Mouse (Mus musculus) heart, embryonic 12.5 days (tissue): ENCODE measurements around the gene Nme3. TPM values are rescaled to one million over a fixed set of nuclear protein-coding genes. Genes with fewer than 3 reads are reported as not detected.

Source experiments
- ATAC-seq: fragments of 200-750 bp; cut with Nextera tagmentation; 2 replicates; pipeline ENCODE4 v1.8.0; 2017; ENCODE audit warnings: moderate TSS enrichment, moderate library complexity; ENCODE audit not compliant: insufficient number of reproducible peaks, low FRiP score
- H3K27ac ChIP-seq: fragments of 300-500 bp; sonication (generic); 2 replicates; pipeline ENCODE4 v1.5.1; 2016; ENCODE audit warnings: mild to moderate bottlenecking, moderate library complexity; ENCODE audit not compliant: poor library complexity, severe bottlenecking
- H3K27me3 ChIP-seq: fragments of 300-500 bp; sonication (generic); replicated peaks from 2 replicates; pipeline ENCODE4 v1.6.1; 2016; ENCODE audit warnings: mild to moderate bottlenecking, moderate library complexity
- H3K36me3 ChIP-seq: fragments of 300-500 bp; sonication (generic); 2 replicates; pipeline ENCODE4 v1.6.1; 2016; ENCODE audit warnings: mild to moderate bottlenecking, moderate library complexity
- H3K4me1 ChIP-seq: fragments of 300-500 bp; sonication (generic); replicated peaks from 2 replicates; pipeline ENCODE4 v1.6.1; 2016; ENCODE audit warnings: mild to moderate bottlenecking
- H3K4me2 ChIP-seq: fragments of 300-500 bp; sonication (generic); 2 replicates; pipeline ENCODE4 v1.6.1; 2016; ENCODE audit warnings: mild to moderate bottlenecking, moderate library complexity
- H3K4me3 ChIP-seq: fragments of 300-500 bp; sonication (generic); 2 replicates; pipeline ENCODE4 v1.5.1; 2016; ENCODE audit warnings: mild to moderate bottlenecking
- H3K9ac ChIP-seq: fragments of 300-500 bp; sonication (generic); 2 replicates; pipeline ENCODE4 v1.6.1; 2016; ENCODE audit warnings: mild to moderate bottlenecking, moderate library complexity
- H3K9me3 ChIP-seq: fragments of 300-500 bp; sonication (generic); replicated peaks from 2 replicates; pipeline ENCODE4 v1.6.1; 2016; ENCODE audit warnings: mild to moderate bottlenecking, moderate library complexity
- WGBS: fragments of 180-500 bp; shearing (Covaris S2); methylation state at CpG from one replicate; pipeline ENCODE4 v1.1.7; 2016; 5-methylcytosine and 5-hydroxymethylcytosine counted together
- polyA plus RNA-seq: library from polyadenylated mRNA; unstranded; fragments of >200 nt; fragmentation: Nextera tagmentation; extraction: Ambion mirVana; gene quantifications from 2 replicates; pipeline ENCODE4 v1.2.1, GENCODE M21; 2016

The Nme3 gene
- polyA plus RNA-seq, 1 experiment from 2014 or later, result 34.5 TPM

DNA sequence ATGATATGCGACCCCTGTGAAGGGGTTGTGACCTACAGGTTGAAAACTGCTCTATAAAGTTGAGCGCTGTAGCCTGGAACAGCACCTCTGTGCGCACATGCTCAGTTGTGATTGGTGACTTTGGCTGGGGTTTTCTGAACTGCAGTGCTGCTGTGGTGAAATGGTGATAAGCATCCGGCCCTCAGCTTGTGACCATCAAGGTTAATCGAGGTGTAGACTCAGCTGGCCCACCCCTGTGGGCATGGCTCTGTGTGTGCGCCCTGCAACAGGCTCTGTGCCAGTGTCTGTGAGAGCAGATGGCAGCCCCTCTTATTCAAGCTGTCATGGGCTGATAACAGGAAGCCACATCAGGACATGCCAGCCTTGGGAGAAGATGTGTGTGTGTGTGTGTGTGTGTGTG, 37.3 kb upstream of the Nme3 start:
- H3K4me3 ChIP-seq, result no peak overlapping the region
- H3K36me3 ChIP-seq, result peaks cover 62% of the 10 kb centered on the region
- no peak overlapping the region for H3K4me2 ChIP-seq
- no peaks in the 10 kb centered on the region for H3K4me1 ChIP-seq
- H3K27ac ChIP-seq, result no peak overlapping the region
- ATAC-seq, result no peak
- no peaks in the 10 kb centered on the region for H3K9me3 ChIP-seq
- no peaks in the 10 kb centered on the region for H3K27me3 ChIP-seq
- 82% methylated on average over 6 of the region's 6 CpGs for WGBS
- no peak overlapping the region for H3K9ac ChIP-seq

DNA sequence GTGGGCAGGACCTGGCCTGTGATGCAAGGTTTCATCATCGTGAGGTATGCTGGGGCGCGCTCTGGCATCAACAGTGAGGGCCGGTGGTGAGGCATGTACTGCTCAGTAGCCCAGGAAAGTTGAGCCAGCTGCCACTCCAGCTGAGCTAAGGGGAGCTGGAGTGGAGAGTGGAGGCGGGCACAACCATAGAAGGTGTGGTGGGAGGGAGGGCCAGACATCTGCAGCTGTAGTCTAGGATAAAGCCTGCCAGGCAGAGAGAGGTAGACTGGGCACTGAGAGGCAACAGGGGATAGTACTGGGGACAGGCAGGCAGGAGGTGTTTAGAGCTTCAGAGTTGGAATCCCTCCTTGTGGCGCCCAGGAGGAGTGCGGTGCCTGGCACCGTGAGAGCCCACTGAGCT, 36.2 kb upstream of the Nme3 start:
- no peaks in the 10 kb centered on the region for H3K4me1 ChIP-seq
- H3K9ac ChIP-seq, result no peak overlapping the region
- H3K27ac ChIP-seq, result no peak overlapping the region
- peaks cover 64% of the 10 kb centered on the region for H3K36me3 ChIP-seq
- no peaks in the 10 kb centered on the region for H3K27me3 ChIP-seq
- no peaks in the 10 kb centered on the region for H3K9me3 ChIP-seq
- no peak overlapping the region for H3K4me3 ChIP-seq
- no peak for ATAC-seq
- H3K4me2 ChIP-seq, result no peak overlapping the region
- WGBS, result 84% methylated on average over 8 of the region's 8 CpGs

GRCm38 (mm10) chr17:24861785-24862184, 34.5 kb upstream of the Nme3 start:
- no peaks in the 10 kb centered on the region for H3K4me1 ChIP-seq
- no peak for ATAC-seq
- H3K4me2 ChIP-seq, result no peak overlapping the region
- H3K36me3 ChIP-seq, result peaks cover 52% of the 10 kb centered on the region
- H3K27me3 ChIP-seq, result no peaks in the 10 kb centered on the region
- 88% methylated on average over 3 of the region's 3 CpGs for WGBS
- no peak overlapping the region for H3K4me3 ChIP-seq
- no peak overlapping the region for H3K9ac ChIP-seq
- no peaks in the 10 kb centered on the region for H3K9me3 ChIP-seq
- no peak overlapping the region for H3K27ac ChIP-seq

DNA sequence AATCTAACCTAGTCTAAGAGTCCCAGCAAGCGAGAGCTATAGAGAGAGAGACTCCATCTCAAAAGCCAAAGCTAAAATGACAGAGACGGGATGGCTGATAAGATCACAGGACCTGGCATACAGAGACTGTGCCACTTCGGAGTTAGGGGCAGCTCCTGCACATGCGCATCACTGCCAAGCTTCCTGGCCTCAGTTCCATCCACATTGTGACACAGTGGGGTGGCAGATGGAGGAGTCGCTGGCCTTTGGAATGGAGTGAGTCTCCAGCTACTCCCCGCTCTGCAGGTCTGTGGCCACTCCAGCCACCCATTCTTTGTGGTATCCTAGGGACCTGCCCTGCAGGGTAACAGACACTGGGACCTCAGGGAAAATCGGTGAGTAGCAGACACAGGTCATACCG, 30.5 kb upstream of the Nme3 start, which contains the start of gene Igfals:
Gene Igfals (plus strand): TSS at position 222 of the 400 bp plus-strand sequence.
- WGBS, result 87% methylated on average over 8 of the region's 8 CpGs
- Histone ChIP-seq H3K27me3 (no peaks in the 10 kb centered on the region), H3K4me2 (no peak within 1 kb of the TSS), H3K9me3 (no peaks in the 10 kb centered on the region), H3K27ac (no peak within 1 kb of the TSS), H3K9ac (no peak within 1 kb of the TSS), H3K36me3 (peaks cover 29% of the 10 kb centered on the region), H3K4me1 (no peaks in the 10 kb centered on the region), H3K4me3 (no peak within 1 kb of the TSS)
- no peak for ATAC-seq

GRCm38 (mm10) chr17:24867914-24868313, 28.4 kb upstream of the Nme3 start:
- H3K27ac ChIP-seq, result no peak overlapping the region
- H3K4me2 ChIP-seq, result no peak overlapping the region
- no peaks in the 10 kb centered on the region for H3K27me3 ChIP-seq
- WGBS, result 88% methylated on average over 10 of the region's 10 CpGs
- no peaks in the 10 kb centered on the region for H3K9me3 ChIP-seq
- no peak for ATAC-seq
- no peak overlapping the region for H3K4me3 ChIP-seq
- no peaks in the 10 kb centered on the region for H3K4me1 ChIP-seq
- H3K9ac ChIP-seq, result no peak overlapping the region
- H3K36me3 ChIP-seq, result peaks cover 10% of the 10 kb centered on the region; the same call in 1 of the 2 replicates

DNA sequence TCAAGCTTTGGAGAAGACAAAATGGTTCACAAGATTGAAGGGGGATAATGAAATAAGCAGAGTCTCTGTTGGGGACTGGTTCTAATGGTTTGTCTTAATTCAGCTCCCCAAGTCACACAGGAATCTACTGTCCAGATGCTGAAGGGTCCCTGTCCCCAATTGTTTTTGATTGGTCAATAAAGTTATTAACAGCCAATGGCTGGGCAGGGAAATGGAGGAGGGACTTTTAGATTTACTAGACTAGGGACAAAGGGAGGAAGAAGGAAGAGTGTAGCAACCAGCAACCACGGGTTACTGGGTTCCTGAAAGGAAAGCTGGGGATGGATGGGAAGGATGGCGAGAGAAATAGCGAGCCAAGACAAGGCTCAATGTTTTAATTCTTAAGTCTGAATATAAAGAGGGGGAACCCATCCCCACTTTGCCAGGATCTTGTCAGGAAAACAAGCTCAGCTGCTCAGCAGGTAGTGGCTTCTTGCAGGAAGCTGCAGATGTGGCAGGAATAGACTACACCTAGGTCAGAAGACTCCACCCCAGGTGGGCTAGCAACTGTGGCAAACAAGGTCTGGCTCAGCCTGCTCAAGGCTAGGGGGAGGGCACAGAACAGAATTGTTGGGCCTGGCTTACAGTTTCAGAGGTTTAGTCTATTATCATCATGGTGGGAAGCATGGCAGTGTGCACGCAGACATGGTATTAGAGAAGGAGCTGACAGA, 22.4 kb upstream of the Nme3 start:
- Histone ChIP-seq H3K9ac (no peak overlapping the region), H3K27ac (no peak overlapping the region), H3K4me1 (no peaks in the 10 kb centered on the region), H3K36me3 (no peaks in the 10 kb centered on the region), H3K4me2 (no peak overlapping the region), H3K4me3 (no peak overlapping the region), H3K9me3 (no peaks in the 10 kb centered on the region), H3K27me3 (no peaks in the 10 kb centered on the region)
- 34% methylated on average over 4 of the region's 4 CpGs for WGBS
- no peak for ATAC-seq

GRCm38 (mm10) chr17:24874405-24874745, 21.9 kb upstream of the Nme3 start:
- Histone ChIP-seq H3K9ac (no peak overlapping the region), H3K9me3 (no peaks in the 10 kb centered on the region), H3K36me3 (no peaks in the 10 kb centered on the region), H3K27me3 (no peaks in the 10 kb centered on the region), H3K27ac (no peak overlapping the region), H3K4me2 (no peak overlapping the region), H3K4me1 (no peaks in the 10 kb centered on the region), H3K4me3 (no peak overlapping the region)
- no peak for ATAC-seq
- WGBS, result 57% methylated on average over 1 of the region's 1 CpGs

DNA sequence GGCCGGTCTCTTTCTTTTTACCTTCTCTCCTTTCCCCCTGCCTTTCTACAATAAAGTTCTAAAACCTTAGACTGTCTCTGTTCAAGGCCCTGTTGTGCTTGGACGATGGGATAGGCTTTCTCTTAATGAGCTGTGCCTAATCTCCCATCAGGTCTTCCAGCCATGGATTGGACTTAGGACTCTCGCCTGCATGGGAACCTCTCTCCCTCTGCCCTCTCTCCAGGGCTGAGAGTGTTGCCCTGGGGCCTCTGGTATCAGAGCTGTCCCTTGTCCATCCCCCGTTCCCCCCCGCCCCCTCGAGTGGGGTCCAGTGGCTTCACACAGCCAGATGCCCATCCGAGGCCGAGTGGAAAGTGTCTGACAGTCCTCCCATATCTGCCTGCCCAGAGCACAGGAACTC, 21.3 kb upstream of the Nme3 start:
- Histone ChIP-seq H3K4me2 (no peak overlapping the region), H3K27me3 (no peaks in the 10 kb centered on the region), H3K36me3 (no peaks in the 10 kb centered on the region), H3K27ac (no peak overlapping the region), H3K9ac (no peak overlapping the region), H3K4me1 (no peaks in the 10 kb centered on the region), H3K4me3 (no peak overlapping the region), H3K9me3 (no peaks in the 10 kb centered on the region)
- ATAC-seq, result no peak
- WGBS, result 63% methylated on average over 8 of the region's 8 CpGs

DNA sequence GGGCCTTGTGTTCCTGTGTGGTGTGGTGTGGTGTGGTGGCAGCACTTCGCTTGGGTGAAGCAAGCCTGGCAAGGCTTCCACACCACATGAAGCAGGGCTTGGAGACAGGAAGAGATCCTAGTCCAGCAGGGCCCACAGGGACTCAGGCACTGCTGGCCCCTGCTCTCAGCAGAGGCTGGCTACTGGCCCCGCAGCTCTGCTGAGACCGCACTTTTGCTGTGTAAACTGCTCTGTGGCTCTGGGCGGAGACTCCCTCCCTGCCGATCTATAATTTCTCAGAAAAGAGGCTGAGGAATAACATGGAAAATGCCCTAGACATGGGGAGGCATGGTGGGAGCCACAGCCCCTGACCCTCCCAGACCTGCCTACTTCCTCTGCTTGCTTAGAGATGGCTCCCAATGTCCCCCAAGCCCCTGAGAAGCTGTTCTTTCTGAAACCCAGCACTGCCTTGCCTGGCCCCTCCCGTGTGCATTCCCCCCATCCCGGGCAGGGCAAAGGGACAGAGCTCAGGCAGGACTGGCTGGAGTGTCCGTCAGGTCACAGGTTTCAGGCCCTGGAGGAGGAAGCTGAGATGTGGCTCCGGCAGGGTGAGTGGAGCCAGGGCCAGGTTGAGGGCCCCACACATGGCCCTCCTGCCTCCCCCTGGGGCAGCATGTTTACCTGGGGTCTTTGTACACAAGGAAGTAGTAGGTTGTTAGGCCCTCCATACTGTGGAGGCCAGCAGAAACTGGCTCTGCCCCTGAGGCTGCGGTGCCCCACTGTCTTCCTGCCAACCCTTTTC, 18.8 kb upstream of the Nme3 start:
- Histone ChIP-seq H3K4me1 (0 out of 2 replicates have a peak, but pooled peaks cover 5% of the 10 kb centered on the region), H3K9me3 (no peaks in the 10 kb centered on the region), H3K9ac (no peak overlapping the region; the same call in 1 of the 2 replicates), H3K27ac (no peak overlapping the region), H3K4me3 (no peak overlapping the region), H3K36me3 (peaks cover 2% of the 10 kb centered on the region; the same call in 1 of the 2 replicates), H3K4me2 (no peak overlapping the region), H3K27me3 (no peaks in the 10 kb centered on the region)
- WGBS, result 58% methylated on average over 10 of the region's 10 CpGs
- 0 out of 2 replicates have a peak, but pooled peaks have one; percentile 12 for ATAC-seq

DNA sequence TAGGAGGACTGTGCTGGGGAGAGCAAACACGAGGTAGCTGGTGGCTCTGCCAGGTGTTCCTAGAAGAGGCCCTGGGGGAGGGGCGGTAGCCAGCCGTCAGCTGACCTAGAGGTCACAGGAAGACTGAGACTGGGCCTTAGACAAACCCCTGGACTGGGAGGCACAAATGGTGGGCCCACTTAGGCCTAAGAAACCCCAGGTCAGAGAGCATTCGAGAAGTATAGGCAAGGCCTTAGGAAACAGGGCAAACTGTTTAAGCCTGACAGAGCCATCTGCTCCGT, 18.2 kb upstream of the Nme3 start:
- Histone ChIP-seq H3K36me3 (peaks cover 8% of the 10 kb centered on the region), H3K9ac (no peak overlapping the region; the same call in 1 of the 2 replicates), H3K4me1 (0 out of 2 replicates have a peak, but pooled peaks cover 5% of the 10 kb centered on the region), H3K27me3 (no peaks in the 10 kb centered on the region), H3K4me3 (no peak overlapping the region), H3K9me3 (no peaks in the 10 kb centered on the region), H3K27ac (no peak overlapping the region), H3K4me2 (no peak overlapping the region)
- 40% methylated on average over 5 of the region's 5 CpGs for WGBS
- 0 out of 2 replicates have a peak, but pooled peaks have one; percentile 5 for ATAC-seq

DNA sequence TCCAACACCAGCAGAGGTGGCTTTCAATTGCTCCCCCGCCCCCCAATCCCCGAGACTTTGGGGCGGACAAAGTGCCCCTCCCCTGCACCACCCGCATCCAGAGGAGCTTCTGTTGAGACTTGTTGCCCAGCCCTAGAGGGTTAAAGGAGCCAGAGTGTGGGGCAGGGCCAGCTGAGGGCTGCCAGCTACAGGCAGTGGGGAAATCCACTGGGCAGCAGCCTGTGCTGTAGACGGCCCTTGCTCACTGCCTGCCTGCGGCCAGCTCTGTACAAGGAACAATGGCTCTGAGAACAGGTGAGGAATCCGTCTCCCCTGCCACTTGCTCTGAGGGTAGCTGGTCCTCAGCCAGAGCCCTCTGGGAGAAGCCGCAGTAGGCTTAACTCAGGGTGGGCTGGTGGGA, 17.8 kb upstream of the Nme3 start:
- Histone ChIP-seq H3K4me3 (no peak overlapping the region), H3K9ac (no peak overlapping the region), H3K36me3 (peaks cover 12% of the 10 kb centered on the region), H3K27me3 (no peaks in the 10 kb centered on the region), H3K4me1 (0 out of 2 replicates have a peak, but pooled peaks cover 5% of the 10 kb centered on the region), H3K9me3 (no peaks in the 10 kb centered on the region), H3K27ac (no peak overlapping the region), H3K4me2 (no peak overlapping the region)
- ATAC-seq, result no peak
- WGBS, result 70% methylated on average over 8 of the region's 8 CpGs
